Mouse (Mus musculus) lung, embryonic 16.5 days (tissue): ENCODE results near the gene Cst9. TPM values are rescaled to one million over a fixed set of nuclear protein-coding genes. Genes with fewer than 3 reads are reported as not detected.

Source experiments
- polyA plus RNA-seq: library from polyadenylated mRNA; unstranded; fragments of >200 nt; fragmentation: Nextera tagmentation; extraction: Ambion mirVana; gene quantifications from 2 replicates; pipeline ENCODE4 v1.2.1, GENCODE M21; 2015

Cst9 gene
- polyA plus RNA-seq, 1 experiment from 2014 or later, result 0.24 TPM

Other genes with a start within 250 kb of the Cst9 start
- 80.3 and 88.7 TPM in 2 replicates for gene Nxt1, start 162.5 kb upstream of the Cst9 start, polyA plus RNA-seq
- gene Gzf1, start 154.1 kb upstream of the Cst9 start, polyA plus RNA-seq, result 21.6 and 22.6 TPM in 2 replicates
- gene Napb, start 102.7 kb upstream of the Cst9 start, polyA plus RNA-seq, result 2.5 and 3.5 TPM in 2 replicates
- gene Cstl1, start 84.8 kb upstream of the Cst9 start, polyA plus RNA-seq, result not detected in 2 replicates
- gene Cst11, start 63.6 kb upstream of the Cst9 start, polyA plus RNA-seq, result not detected in 2 replicates
- gene 8030411F24Rik, start 53.1 kb upstream of the Cst9 start, polyA plus RNA-seq, result not detected in 2 replicates
- gene Cst12, start 45.8 kb upstream of the Cst9 start, polyA plus RNA-seq, result not detected in 2 replicates
- gene Cst8, start 36.4 kb upstream of the Cst9 start, polyA plus RNA-seq, result not detected in 2 replicates
- gene Cst13, start 15.1 kb upstream of the Cst9 start, polyA plus RNA-seq, result not detected in 2 replicates
- gene 9230104L09Rik, start 29.9 kb downstream of the Cst9 start, polyA plus RNA-seq, result not detected in 2 replicates
- 551 and 603 TPM in 2 replicates for gene Cst3, start 40.5 kb downstream of the Cst9 start, polyA plus RNA-seq
- gene Gm1330, start 168.1 kb downstream of the Cst9 start, polyA plus RNA-seq, result not detected in 2 replicates
- gene Gm10750, start 182.1 kb downstream of the Cst9 start, polyA plus RNA-seq, result not detected in 2 replicates